Mouse (Mus musculus): Measurements from ENCODE around the gene Prss32. TPM values are rescaled to one million over a fixed set of nuclear protein-coding genes. Genes with fewer than 3 reads are reported as not detected.
A peak's percentile ranks its signal among the peaks of the same experiment; 100 is the strongest.
"Not testable (repeated sequence)": the region's sequence is repeated elsewhere in the genome, so short reads cannot be mapped to it uniquely, and the experiment has no call there.

The Prss32 gene
- total RNA-seq, 2 experiments from 2014 or later = not detected

GRCm38 (mm10) chr17:23831201-23831600, 12.5 kb upstream of the Prss32 start:
- DNase-seq (ENCODE audit: extremely low spot score in 1 of 2, low spot score in 2 of 2) = no peak
- intact Hi-C loops (cut with DNase I) = no loop called here

GRCm38 (mm10) chr17:23836006-23836575, 7.6 kb upstream of the Prss32 start, which contains the start of gene Prss33:
Prss33 (minus strand) TSS chr17:23836056.
- intact Hi-C loops (cut with DNase I) = no loop called here
- DNase-seq (ENCODE audit: extremely low spot score in 1 of 2, low spot score in 2 of 2) = no peak

- intact Hi-C loops (cut with DNase I) = no loop called here
- DNase-seq (ENCODE audit: extremely low spot score in 1 of 2, low spot score in 2 of 2) = peak; percentile 55 to 61
These were observed 2.5 kb upstream of the Prss32 start for GRCm38 (mm10) chr17:23841145-23841544.

- intact Hi-C loops (cut with DNase I) = no loop called here
- DNase-seq (ENCODE audit: extremely low spot score in 1 of 2, low spot score in 2 of 2) = no peak
These were observed 379 bp upstream of the Prss32 start for GRCm38 (mm10) chr17:23843141-23843811.

- no peak for DNase-seq (ENCODE audit: extremely low spot score in 1 of 2, low spot score in 2 of 2)
- intact Hi-C loops (cut with DNase I) = loop anchor here (5.0 kb wide), 1 partner anchor 112 kb away; no protein-coding TSS in a partner anchor
These were observed 6.4 kb downstream of the Prss32 start for GRCm38 (mm10) chr17:23850028-23850427.

GRCm38 (mm10) chr17:23850853-23851749, 7.4 kb downstream of the Prss32 start:
- intact Hi-C loops (cut with DNase I) = loop anchor here (5.0 kb wide), 1 partner anchor 111 kb away; no protein-coding TSS in a partner anchor
- peak; percentile 45 to 68 for DNase-seq (ENCODE audit: extremely low spot score in 1 of 2, low spot score in 2 of 2)

- DNase-seq (ENCODE audit: extremely low spot score in 1 of 2, low spot score in 2 of 2) = peak in 1 of 2 experiments; percentile 67
- intact Hi-C loops (cut with DNase I) = loop anchor here (5.0 kb wide), 1 partner anchor 109 kb away; no protein-coding TSS in a partner anchor
These were observed 9.6 kb downstream of the Prss32 start for GRCm38 (mm10) chr17:23853292-23853691.

GRCm38 (mm10) chr17:23854229-23854765, 10.6 kb downstream of the Prss32 start:
- no peak for DNase-seq (ENCODE audit: extremely low spot score in 1 of 2, low spot score in 2 of 2)
- intact Hi-C loops (cut with DNase I) = loop anchor here (5.0 kb wide), 1 partner anchor 108 kb away; no protein-coding TSS in a partner anchor

- DNase-seq (ENCODE audit: extremely low spot score in 1 of 2, low spot score in 2 of 2) = no peak
- intact Hi-C loops (cut with DNase I) = no loop called here
These were observed 13.5 kb downstream of the Prss32 start for GRCm38 (mm10) chr17:23857193-23857592.

GRCm38 (mm10) chr17:23857913-23858312, 14.3 kb downstream of the Prss32 start:
- DNase-seq (ENCODE audit: extremely low spot score in 1 of 2, low spot score in 2 of 2) = no peak
- intact Hi-C loops (cut with DNase I) = no loop called here

- DNase-seq (ENCODE audit: extremely low spot score in 1 of 2, low spot score in 2 of 2) = no peak
- intact Hi-C loops (cut with DNase I) = no loop called here
These were observed 19.3 kb downstream of the Prss32 start for GRCm38 (mm10) chr17:23862926-23863325.

GRCm38 (mm10) chr17:23867756-23868155, 24.1 kb downstream of the Prss32 start, which contains the start of gene Prss21:
Prss21 (plus strand) TSS chr17:23868056.
- intact Hi-C loops (cut with DNase I) = no loop called here
- no peak for DNase-seq (ENCODE audit: extremely low spot score in 1 of 2, low spot score in 2 of 2)

GRCm38 (mm10) chr17:23868513-23868912, 24.9 kb downstream of the Prss32 start:
- intact Hi-C loops (cut with DNase I) = no loop called here
- no peak for DNase-seq (ENCODE audit: extremely low spot score in 1 of 2, low spot score in 2 of 2)

GRCm38 (mm10) chr17:23873884-23874856, 30.5 kb downstream of the Prss32 start:
- intact Hi-C loops (cut with DNase I) = loop anchor here (5.0 kb wide), 1 partner anchor 88 kb away; no protein-coding TSS in a partner anchor
- peak in 1 of 2 experiments; percentile 59 for DNase-seq (ENCODE audit: extremely low spot score in 1 of 2, low spot score in 2 of 2)

GRCm38 (mm10) chr17:23876741-23877140, 33.1 kb downstream of the Prss32 start:
- peak in 1 of 2 experiments; percentile 26 for DNase-seq (ENCODE audit: extremely low spot score in 1 of 2, low spot score in 2 of 2)
- intact Hi-C loops (cut with DNase I) = no loop called here

GRCm38 (mm10) chr17:23877166-23877565, 33.5 kb downstream of the Prss32 start:
- DNase-seq (ENCODE audit: extremely low spot score in 1 of 2, low spot score in 2 of 2) = peak in 1 of 2 experiments; percentile 46
- intact Hi-C loops (cut with DNase I) = no loop called here

GRCm38 (mm10) chr17:23880576-23880975, 36.9 kb downstream of the Prss32 start, which contains the start of the genes Dcpp1 and Dcpp2:
Dcpp1 (plus strand) TSS chr17:23880876.
Dcpp2 (plus strand) TSS chr17:23880880.
- DNase-seq (ENCODE audit: extremely low spot score in 1 of 2, low spot score in 2 of 2) = not testable (repeated sequence)
- intact Hi-C loops (cut with DNase I) = loop anchor here (5.0 kb wide), 1 partner anchor 42 kb away; no protein-coding TSS in a partner anchor
